Mouse (Mus musculus): ENCODE data around the gene Ltbp3. TPM values are rescaled to one million over a fixed set of nuclear protein-coding genes. Genes with fewer than 3 reads are reported as not detected.

Gene Ltbp3
- polyA plus RNA-seq (2016; fragmentation: Nextera tagmentation; extraction: Ambion mirVana), result 2.6 and 4.9 TPM in 2 replicates

DNA sequence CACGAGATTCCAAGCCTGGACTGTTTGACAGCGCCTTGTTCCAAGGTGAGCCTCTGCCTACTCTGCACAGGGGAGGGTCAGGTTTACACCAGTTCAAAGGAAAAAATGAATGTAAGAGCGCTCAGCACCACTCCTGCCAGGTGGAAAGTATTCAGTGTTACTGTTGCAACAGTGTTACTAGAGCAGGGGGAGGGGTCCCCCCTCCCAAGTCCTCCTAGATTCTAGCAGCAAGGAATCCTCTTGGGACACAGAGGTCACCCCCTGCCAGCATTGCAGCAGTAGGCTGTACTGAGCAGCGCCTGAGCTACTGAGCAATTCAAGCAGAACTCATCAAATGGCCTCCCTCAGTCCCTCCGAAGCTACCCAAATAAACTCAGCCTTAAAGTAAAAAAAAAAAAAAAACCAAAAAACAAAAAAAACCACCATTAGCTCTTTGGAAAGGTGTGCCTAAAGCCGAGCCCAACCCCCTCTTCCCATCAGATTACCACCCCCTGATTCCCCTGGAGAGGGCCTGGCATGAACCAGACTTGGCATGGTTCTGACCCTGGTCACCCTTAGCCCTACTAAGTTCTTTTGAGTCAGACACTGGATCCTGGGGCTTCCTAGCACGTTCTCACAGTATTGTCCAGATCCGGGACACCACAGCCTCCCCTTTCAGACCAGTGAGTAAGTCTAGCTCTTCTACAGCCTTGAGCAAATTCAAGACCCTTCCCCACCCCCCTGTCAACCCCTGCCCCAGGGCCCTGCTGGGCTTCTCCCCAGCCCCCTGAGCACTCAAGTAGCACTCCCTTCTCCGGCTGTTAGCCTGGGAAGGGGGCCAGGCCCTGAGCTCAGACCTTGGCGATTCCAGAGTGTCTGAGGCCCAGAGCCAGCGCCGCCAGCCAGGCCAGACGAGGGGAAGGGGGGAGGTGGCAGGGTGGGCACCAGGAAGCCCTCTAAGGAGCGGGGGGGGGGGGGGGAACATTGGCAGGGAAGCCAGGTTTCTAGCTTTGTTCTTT is at the start of gene Ltbp3:
Gene Ltbp3, plus strand, starts transcription at position 585 of the 998 bp plus-strand sequence.
- 12% methylated on average over 14 of the region's 14 CpGs for WGBS

GRCm38 (mm10) chr19:5691601-5692000 is 49.1 kb upstream of the Ltbp3 start:
- 89% methylated on average over 5 of the region's 5 CpGs for WGBS
- Histone ChIP-seq H3K9me3 (no peaks in the 10 kb centered on the region), H3K27me3 (ENCODE audit: poor library complexity, severe bottlenecking) (peaks cover 13% of the 10 kb centered on the region), H3K27ac (peak overlapping the region; percentile 89), H3K4me3 (peak overlapping the region; percentile 94), H3K36me3 (replicated peaks) (peaks cover 70% of the 10 kb centered on the region), H3K4me1 (peaks cover 72% of the 10 kb centered on the region)
- no peak for DNase-seq (ENCODE audit: extremely low spot score, low spot score)

More for the DNA sequence above, at the start of gene Ltbp3:
- Histone ChIP-seq H3K4me1 (peaks cover 48% of the 10 kb centered on the region), H3K27me3 (ENCODE audit: poor library complexity, severe bottlenecking) (peaks cover 80% of the 10 kb centered on the region), H3K27ac (peak within 1 kb of the TSS; percentile 88), H3K9me3 (no peaks in the 10 kb centered on the region), H3K36me3 (replicated peaks) (no peaks in the 10 kb centered on the region), H3K4me3 (peak within 1 kb of the TSS; percentile 77)
- no peak for DNase-seq (ENCODE audit: extremely low spot score, low spot score)

- 61% methylated on average over 10 of the region's 10 CpGs for whole genome bisulfite sequencing
- Histone ChIP-seq H3K36me3 (replicated peaks) (peaks cover 70% of the 10 kb centered on the region), H3K27me3 (ENCODE audit: poor library complexity, severe bottlenecking) (peaks cover 13% of the 10 kb centered on the region), H3K9me3 (no peaks in the 10 kb centered on the region), H3K4me3 (peak overlapping the region; percentile 94), H3K27ac (peak overlapping the region; percentile 89), H3K4me1 (peaks cover 70% of the 10 kb centered on the region)
- DNase-seq (ENCODE audit: extremely low spot score, low spot score), result no peak
These were observed 48.4 kb upstream of the Ltbp3 start for GRCm38 (mm10) chr19:5692086-5692912.

GRCm38 (mm10) chr19:5692913-5693396 is 47.7 kb upstream of the Ltbp3 start:
- 85% methylated on average over 10 of the region's 10 CpGs for WGBS
- Histone ChIP-seq H3K27me3 (ENCODE audit: poor library complexity, severe bottlenecking) (peaks cover 13% of the 10 kb centered on the region), H3K4me3 (peak overlapping the region; percentile 94), H3K4me1 (peaks cover 63% of the 10 kb centered on the region), H3K9me3 (no peaks in the 10 kb centered on the region), H3K27ac (peak overlapping the region; percentile 89), H3K36me3 (replicated peaks) (peaks cover 76% of the 10 kb centered on the region)
- no peak for DNase-seq (ENCODE audit: extremely low spot score, low spot score)

- no peak overlapping the region for H3K27ac ChIP-seq
- DNase-seq (ENCODE audit: extremely low spot score, low spot score), result no peak
- H3K27me3 ChIP-seq (ENCODE audit: poor library complexity, severe bottlenecking), result peaks cover 13% of the 10 kb centered on the region
- no peak overlapping the region for H3K4me3 ChIP-seq
- peaks cover 85% of the 10 kb centered on the region for H3K36me3 ChIP-seq (replicated peaks)
- H3K9me3 ChIP-seq, result no peaks in the 10 kb centered on the region
- peaks cover 60% of the 10 kb centered on the region for H3K4me1 ChIP-seq
- WGBS, result 92% methylated on average over 6 of the region's 6 CpGs
These were observed 46.9 kb upstream of the Ltbp3 start for GRCm38 (mm10) chr19:5693801-5694200.

GRCm38 (mm10) chr19:5695849-5696462 is 44.7 kb upstream of the Ltbp3 start:
- peaks cover 98% of the 10 kb centered on the region for H3K36me3 ChIP-seq (replicated peaks)
- DNase-seq (ENCODE audit: extremely low spot score, low spot score), result peak; percentile 63

DNA sequence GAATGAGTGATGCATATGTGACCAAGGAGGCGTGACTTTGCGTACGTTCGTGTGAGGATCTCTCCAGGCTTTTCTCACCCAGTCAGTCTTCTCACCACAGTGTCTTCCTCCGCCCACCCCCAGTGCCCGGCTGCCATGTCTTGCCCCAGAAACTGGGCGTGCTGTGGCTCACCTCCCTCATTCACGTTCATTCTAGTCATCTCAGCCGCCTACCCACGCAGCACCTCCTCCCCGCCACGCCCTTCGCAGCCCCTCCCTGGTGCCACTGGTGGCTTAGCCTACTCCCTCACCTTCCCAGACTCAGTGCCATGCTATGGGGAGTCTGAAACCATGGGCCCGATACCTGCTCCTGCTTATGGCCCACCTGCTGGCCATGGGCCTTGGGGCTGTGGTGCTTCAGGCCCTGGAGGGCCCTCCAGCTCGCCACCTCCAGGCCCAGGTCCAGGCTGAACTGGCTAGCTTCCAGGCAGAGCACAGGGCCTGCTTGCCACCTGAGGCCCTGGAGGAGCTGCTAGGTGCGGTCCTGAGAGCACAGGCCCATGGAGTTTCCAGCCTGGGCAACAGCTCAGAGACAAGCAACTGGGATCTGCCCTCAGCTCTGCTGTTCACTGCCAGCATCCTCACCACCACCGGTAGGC is 36.4 kb upstream of the Ltbp3 start, which contains the start of gene Kcnk7:
Gene Kcnk7, plus strand, starts transcription at position 205 of the 638 bp plus-strand sequence.
- Histone ChIP-seq H3K36me3 (replicated peaks) (peaks cover 75% of the 10 kb centered on the region), H3K4me1 (peaks cover 12% of the 10 kb centered on the region), H3K9me3 (no peaks in the 10 kb centered on the region), H3K4me3 (no peak within 1 kb of the TSS), H3K27ac (peak within 1 kb of the TSS; percentile 32; the same call in 1 of the 2 replicates), H3K27me3 (ENCODE audit: poor library complexity, severe bottlenecking) (no peaks in the 10 kb centered on the region)
- WGBS, result 79% methylated on average over 17 of the region's 17 CpGs
- DNase-seq (ENCODE audit: extremely low spot score, low spot score), result no peak

More at GRCm38 (mm10) chr19:5695849-5696462, 44.7 kb upstream of the Ltbp3 start:
- Histone ChIP-seq H3K4me1 (peaks cover 42% of the 10 kb centered on the region), H3K9me3 (no peaks in the 10 kb centered on the region), H3K4me3 (peak overlapping the region; percentile 53), H3K27ac (peak overlapping the region; percentile 48; the same call in 1 of the 2 replicates), H3K27me3 (ENCODE audit: poor library complexity, severe bottlenecking) (peaks cover 13% of the 10 kb centered on the region)
- 9% methylated on average over 41 of the region's 41 CpGs for WGBS

DNA sequence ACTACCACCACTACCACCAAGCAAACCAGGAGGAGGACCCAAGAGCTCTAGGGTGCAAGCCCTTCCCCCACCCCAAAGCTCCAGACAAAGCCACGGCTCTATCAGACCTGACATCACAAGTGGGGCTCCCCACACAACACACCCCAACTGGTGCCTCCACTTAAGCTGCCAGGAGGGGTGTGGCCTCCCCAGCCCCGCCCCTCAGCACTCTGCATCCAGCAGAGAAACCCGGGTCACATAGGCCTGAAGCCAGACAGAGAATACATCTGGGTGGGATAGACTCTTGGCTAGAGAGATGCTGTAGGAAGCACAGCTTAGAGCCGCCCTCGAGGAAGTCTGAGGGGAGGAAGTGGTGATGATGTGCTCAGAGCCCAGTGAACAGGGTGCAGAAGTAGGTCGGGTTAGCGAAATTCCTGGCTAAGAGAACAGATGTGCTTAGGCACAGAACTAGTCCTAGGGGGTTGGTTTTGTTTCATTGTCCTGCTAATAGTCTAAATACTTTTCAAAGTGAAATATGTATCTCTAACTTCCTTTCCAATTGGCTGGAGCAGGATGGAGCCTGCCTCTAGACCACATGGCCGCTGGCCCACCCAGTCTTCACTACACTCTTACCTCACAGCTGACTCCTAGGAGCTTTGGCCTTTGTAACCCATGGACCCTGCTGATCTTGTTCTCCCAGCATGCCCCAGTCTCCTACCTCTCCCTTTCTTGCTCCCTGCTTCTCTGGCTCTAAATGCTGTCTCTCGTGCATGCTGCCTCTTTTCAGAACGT is 35.7 kb upstream of the Ltbp3 start:
- Histone ChIP-seq H3K4me1 (peaks cover 12% of the 10 kb centered on the region), H3K27ac (peak overlapping the region; percentile 32; the same call in 1 of the 2 replicates), H3K36me3 (replicated peaks) (peaks cover 74% of the 10 kb centered on the region), H3K9me3 (no peaks in the 10 kb centered on the region), H3K27me3 (ENCODE audit: poor library complexity, severe bottlenecking) (no peaks in the 10 kb centered on the region), H3K4me3 (no peak overlapping the region)
- WGBS, result 52% methylated on average over 10 of the region's 10 CpGs
- DNase-seq (ENCODE audit: extremely low spot score, low spot score), result no peak

GRCm38 (mm10) chr19:5710068-5710467 is 30.6 kb upstream of the Ltbp3 start:
- Histone ChIP-seq H3K27ac (no peak overlapping the region), H3K27me3 (ENCODE audit: poor library complexity, severe bottlenecking) (no peaks in the 10 kb centered on the region), H3K4me1 (peaks cover 20% of the 10 kb centered on the region), H3K9me3 (no peaks in the 10 kb centered on the region), H3K36me3 (replicated peaks) (peaks cover 68% of the 10 kb centered on the region), H3K4me3 (no peak overlapping the region)
- 94% methylated on average over 6 of the region's 6 CpGs for WGBS
- DNase-seq (ENCODE audit: extremely low spot score, low spot score), result no peak

DNA sequence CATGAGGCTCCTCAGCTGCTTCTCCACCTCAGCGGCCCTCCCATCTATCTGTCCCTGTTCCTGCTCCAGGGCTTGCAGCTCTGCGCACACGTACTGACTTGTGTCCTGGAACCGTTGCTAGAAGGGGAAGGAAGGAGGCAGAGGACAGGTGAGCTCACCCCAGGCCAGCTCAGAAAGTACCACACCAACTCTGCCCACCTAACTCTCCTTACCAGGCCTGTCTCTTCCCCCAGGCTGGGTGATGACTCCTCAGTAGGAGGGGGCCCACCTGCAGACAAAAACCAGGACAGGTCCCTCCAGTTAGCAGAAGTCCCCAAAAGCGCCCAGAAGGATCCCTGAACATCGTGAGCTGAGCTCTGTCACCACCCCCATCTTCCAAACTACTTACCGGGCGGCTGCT is 30.1 kb upstream of the Ltbp3 start:
- Histone ChIP-seq H3K27me3 (ENCODE audit: poor library complexity, severe bottlenecking) (0 out of 2 replicates have a peak, but pooled peaks cover 2% of the 10 kb centered on the region), H3K4me3 (no peak overlapping the region), H3K9me3 (no peaks in the 10 kb centered on the region), H3K36me3 (replicated peaks) (peaks cover 72% of the 10 kb centered on the region), H3K27ac (no peak overlapping the region), H3K4me1 (peaks cover 21% of the 10 kb centered on the region)
- 72% methylated on average over 8 of the region's 8 CpGs for WGBS
- no peak for DNase-seq (ENCODE audit: extremely low spot score, low spot score)

DNA sequence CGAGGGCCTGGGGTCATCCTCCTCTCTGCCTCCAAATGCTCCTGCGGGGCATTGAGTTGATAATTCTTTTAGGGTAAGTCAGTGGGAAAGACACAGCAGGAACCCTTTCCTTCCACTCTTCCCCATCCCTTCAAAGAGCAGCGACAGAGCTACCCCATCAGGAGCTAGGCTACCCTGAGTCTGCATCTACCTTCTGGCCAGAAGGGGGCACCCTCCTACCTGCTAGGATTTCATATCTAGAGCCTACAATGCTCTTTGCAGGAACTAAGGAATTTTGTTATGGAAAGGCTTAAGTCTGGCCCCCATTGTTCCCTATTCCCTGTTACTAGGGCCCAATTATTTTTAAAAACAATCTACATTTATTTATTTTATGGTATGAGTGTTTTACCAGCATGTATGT is 29.5 kb upstream of the Ltbp3 start:
- H3K9me3 ChIP-seq, result no peaks in the 10 kb centered on the region
- no peak overlapping the region for H3K4me3 ChIP-seq
- DNase-seq (ENCODE audit: extremely low spot score, low spot score), result no peak
- WGBS, result 8% methylated on average over 3 of the region's 3 CpGs
- H3K4me1 ChIP-seq, result peaks cover 28% of the 10 kb centered on the region
- H3K27ac ChIP-seq, result no peak overlapping the region
- H3K27me3 ChIP-seq (ENCODE audit: poor library complexity, severe bottlenecking), result 0 out of 2 replicates have a peak, but pooled peaks cover 8% of the 10 kb centered on the region
- peaks cover 72% of the 10 kb centered on the region for H3K36me3 ChIP-seq (replicated peaks)
